Comparison of ENCODE assay signal across 8 mouse cellular contexts in the genomic region with DNA sequence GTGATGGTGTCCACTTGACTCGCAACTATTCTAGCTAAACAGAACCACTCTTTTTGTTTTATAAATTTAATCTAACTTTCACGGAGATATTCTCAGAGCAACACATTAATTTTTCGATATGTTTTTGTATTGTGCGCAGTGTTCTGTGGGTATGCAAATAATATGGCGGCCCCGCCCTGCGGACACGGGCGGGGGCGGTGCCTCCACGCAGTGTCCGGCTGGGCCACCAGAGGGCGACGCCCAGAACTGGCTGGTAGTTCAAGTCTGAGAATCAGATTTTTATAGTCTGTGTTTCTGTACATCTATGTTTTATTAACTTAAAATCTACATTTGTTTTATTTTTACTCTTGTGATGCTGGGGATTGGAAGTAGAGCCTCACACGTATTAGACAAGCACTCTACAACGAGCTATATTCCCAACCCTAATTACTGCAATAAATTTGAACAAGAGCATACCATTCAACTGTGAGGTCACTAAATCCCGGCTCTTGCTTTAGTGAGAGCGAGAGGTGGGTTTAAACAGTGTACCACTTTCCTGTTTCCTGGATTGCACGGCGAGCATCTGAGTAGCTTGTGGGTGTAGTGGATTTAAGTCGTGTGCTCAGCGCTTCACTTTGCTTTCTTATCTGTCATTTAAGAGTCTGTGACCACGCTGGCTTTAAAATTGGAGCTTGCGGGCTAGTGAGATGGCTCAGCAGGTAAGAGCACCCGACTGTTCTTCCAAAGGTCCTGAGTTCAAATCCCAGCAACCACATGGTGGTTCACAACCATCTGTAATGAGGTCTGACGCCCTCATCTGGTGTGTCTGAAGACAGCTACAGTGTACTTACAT. TPM values are rescaled to one million over a fixed set of nuclear protein-coding genes. Genes with fewer than 3 reads are reported as not detected.
DNase-seq lines count a peak whose midpoint lies in the region; ATAC-seq and TF ChIP-seq lines count a peak whose summit lies in the region.

No protein-coding gene starts in this region.

- no peaks in the 10 kb centered on the region for H3K36me3 ChIP-seq in heart, embryonic 10.5 days
- H3K36me3 ChIP-seq in kidney, embryonic 14.5 days (ENCODE audit: control insufficient read depth, insufficient read depth, low read length), result no peaks in the 10 kb centered on the region
- no peaks in the 10 kb centered on the region for H3K36me3 ChIP-seq in limb, embryonic 15.5 days
- H3K36me3 ChIP-seq in midbrain, postnatal 0 days (ENCODE audit: insufficient read depth, low read length), result no peaks in the 10 kb centered on the region

- H3K4me2 ChIP-seq in kidney, embryonic 14.5 days (replicated peaks; ENCODE audit: low read depth, low read length), result no peak overlapping the region; the same call in 1 of the 2 replicates
- H3K4me2 ChIP-seq in limb, embryonic 15.5 days, result peak overlapping the region; percentile 26; the same call in 1 of the 2 replicates
- H3K4me2 ChIP-seq in midbrain, postnatal 0 days (ENCODE audit: low read depth, low read length, poor library complexity, severe bottlenecking), result no peak overlapping the region

- H3K27ac ChIP-seq in bone marrow, adult 2 months (ENCODE audit: control insufficient read depth, insufficient read depth, low read depth, low read length, poor library complexity), result peak overlapping the region; percentile 19; the same call in 1 of the 2 replicates
- peak overlapping the region; percentile 92 for H3K27ac ChIP-seq in embryonic fibroblast, embryonic 13.5 days (ENCODE audit: insufficient read depth, low read length)
- H3K27ac ChIP-seq in heart, embryonic 10.5 days, result peak overlapping the region; percentile 92
- H3K27ac ChIP-seq in kidney, embryonic 14.5 days (ENCODE audit: low read depth, low read length), result peak overlapping the region; percentile 85; the same call in 1 of the 2 replicates
- H3K27ac ChIP-seq in limb, embryonic 15.5 days, result peak overlapping the region; percentile 90
- H3K27ac ChIP-seq in midbrain, postnatal 0 days (ENCODE audit: low read depth, low read length), result peak overlapping the region; percentile 67

- H3K27me3 ChIP-seq in heart, embryonic 10.5 days (ENCODE audit: insufficient read depth, poor library complexity, severe bottlenecking), result no peaks in the 10 kb centered on the region
- H3K27me3 ChIP-seq in kidney, embryonic 14.5 days (ENCODE audit: control insufficient read depth, insufficient read depth, low read length), result no peaks in the 10 kb centered on the region
- no peaks in the 10 kb centered on the region for H3K27me3 ChIP-seq in limb, embryonic 15.5 days
- no peaks in the 10 kb centered on the region for H3K27me3 ChIP-seq in midbrain, postnatal 0 days (ENCODE audit: insufficient read depth, low read length)

- TF ChIP-seq POLR2A in bone marrow, adult 2 months (IDR thresholded peaks at IDR 0.05; ENCODE audit: borderline replicate concordance, control insufficient read depth, low read depth, low read length), result peak; percentile 30; the same call in 1 of the 2 replicates
- no peak for TF ChIP-seq POLR2A in embryonic fibroblast, embryonic 13.5 days (IDR thresholded peaks at IDR 0.05; ENCODE audit: low read depth, low read length)

- no peak overlapping the region for H3K9ac ChIP-seq in kidney, embryonic 14.5 days (ENCODE audit: low read depth, low read length)
- H3K9ac ChIP-seq in limb, embryonic 15.5 days, result no peak overlapping the region
- no peak overlapping the region for H3K9ac ChIP-seq in midbrain, postnatal 0 days (replicated peaks; ENCODE audit: low read length, poor library complexity, severe bottlenecking)

- TF ChIP-seq CTCF in bone marrow, adult 2 months (IDR thresholded peaks at IDR 0.05; ENCODE audit: control insufficient read depth, insufficient read depth, low read length), result peak; percentile 84
- peak; percentile 48; the same call in 1 of the 2 replicates for TF ChIP-seq CTCF in embryonic fibroblast, embryonic 13.5 days (IDR thresholded peaks at IDR 0.05; ENCODE audit: borderline replicate concordance, insufficient read depth, low read length)
- TF ChIP-seq CTCF in midbrain, postnatal 0 days (IDR thresholded peaks at IDR 0.05), result peak; percentile 87

- no peaks in the 10 kb centered on the region for H3K9me3 ChIP-seq in heart, embryonic 10.5 days
- H3K9me3 ChIP-seq in kidney, embryonic 14.5 days (ENCODE audit: control insufficient read depth, low read length), result no peaks in the 10 kb centered on the region
- no peaks in the 10 kb centered on the region for H3K9me3 ChIP-seq in limb, embryonic 15.5 days
- no peaks in the 10 kb centered on the region for H3K9me3 ChIP-seq in midbrain, postnatal 0 days (ENCODE audit: low read length)

- peak; percentile 47; the same call in 1 of the 2 replicates for ATAC-seq in kidney, embryonic 14.5 days (ENCODE audit: low FRiP score, low TSS enrichment)
- peak; percentile 75 for ATAC-seq in limb, embryonic 15.5 days (ENCODE audit: insufficient number of reproducible peaks, low FRiP score, low TSS enrichment, low read depth)
- ATAC-seq in midbrain, postnatal 0 days (ENCODE audit: low FRiP score), result peak; percentile 77

- H3K4me1 ChIP-seq in bone marrow, adult 2 months (ENCODE audit: control insufficient read depth, insufficient read depth, low read length), result peaks cover 5% of the 10 kb centered on the region
- H3K4me1 ChIP-seq in embryonic fibroblast, embryonic 13.5 days (ENCODE audit: control insufficient read depth, insufficient read depth, low read length), result peaks cover 8% of the 10 kb centered on the region
- H3K4me1 ChIP-seq in heart, embryonic 10.5 days, result peaks cover 31% of the 10 kb centered on the region
- peaks cover 19% of the 10 kb centered on the region for H3K4me1 ChIP-seq in kidney, embryonic 14.5 days (ENCODE audit: control insufficient read depth, insufficient read depth, low read length)
- H3K4me1 ChIP-seq in limb, embryonic 15.5 days, result peaks cover 24% of the 10 kb centered on the region
- H3K4me1 ChIP-seq in midbrain, postnatal 0 days (ENCODE audit: insufficient read depth, low read length), result 0 out of 2 replicates have a peak, but pooled peaks cover 3% of the 10 kb centered on the region

- 12% methylated on average over 26 of the region's 26 CpGs for WGBS in bone marrow, adult 2 months
- 18% methylated on average over 26 of the region's 26 CpGs for WGBS in heart, embryonic 10.5 days
- 14% methylated on average over 26 of the region's 26 CpGs for WGBS in kidney, embryonic 14.5 days
- WGBS in limb, embryonic 15.5 days, result 14% methylated on average over 26 of the region's 26 CpGs
- 17% methylated on average over 26 of the region's 26 CpGs for WGBS in midbrain, postnatal 0 days

- H3K4me3 ChIP-seq in bone marrow, adult 2 months (replicated peaks; ENCODE audit: control insufficient read depth, low read depth, low read length), result no peak overlapping the region
- H3K4me3 ChIP-seq in embryonic fibroblast, embryonic 13.5 days (ENCODE audit: insufficient read depth, low read length), result no peak overlapping the region
- H3K4me3 ChIP-seq in heart, embryonic 10.5 days, result peak overlapping the region; percentile 19; the same call in 1 of the 2 replicates
- no peak overlapping the region for H3K4me3 ChIP-seq in kidney, embryonic 14.5 days (ENCODE audit: low read length)
- peak overlapping the region; percentile 24 for H3K4me3 ChIP-seq in limb, embryonic 15.5 days
- 0 out of 2 replicates have a peak overlapping the region, but pooled peaks have one; percentile 2 for H3K4me3 ChIP-seq in midbrain, postnatal 0 days (ENCODE audit: low read depth, low read length)

- peak; percentile 94 for DNase-seq in A20 (ENCODE audit: low read depth, low spot score)
- DNase-seq in heart, embryonic 10.5 days (ENCODE audit: low spot score), result peak; percentile 93
- DNase-seq in midbrain, postnatal 0 days (ENCODE audit: low spot score), result peak; percentile 93
- peak; percentile 97 to 98 for DNase-seq in spleen, postnatal 10 days (ENCODE audit: low spot score in 2 of 2)

RNA-seq across cellular contexts. Expression of a gene that starts 1.8 kb away (rescaled TPM):
- 4.3 and 7.0 TPM in 2 replicates for polyA plus RNA-seq in bone marrow, adult 2 months (2011; ENCODE audit: insufficient read depth, insufficient read length, low replicate concordance, missing spikeins)
- 1.5 and 2.7 TPM in 2 replicates for polyA plus RNA-seq in embryonic fibroblast, embryonic 13.5 days (2011; ENCODE audit: insufficient read length, low read depth, missing spikeins)
- polyA plus RNA-seq in heart, embryonic 10.5 days (2016; fragmentation: Nextera tagmentation; extraction: Ambion mirVana), result 4.8 and 5.8 TPM in 2 replicates
- polyA plus RNA-seq in kidney, embryonic 14.5 days (2014; fragmentation: Nextera tagmentation; extraction: Ambion mirVana), result 4.7 and 7.9 TPM in 2 replicates
- polyA plus RNA-seq in limb, embryonic 15.5 days (2015; fragmentation: Nextera tagmentation; extraction: Ambion mirVana), result 6.8 and 7.4 TPM in 2 replicates
- 7.5 and 8.0 TPM in 2 replicates for total RNA-seq in midbrain, postnatal 0 days (2014; rRNA removed)
- polyA plus RNA-seq in midbrain, postnatal 0 days (2015; fragmentation: Nextera tagmentation; extraction: Ambion mirVana), result 7.0 and 7.7 TPM in 2 replicates

RNA-seq across cellular contexts. Expression of a gene that starts 56.0 kb away (rescaled TPM):
- not detected in 2 replicates for polyA plus RNA-seq in bone marrow, adult 2 months (2011; ENCODE audit: insufficient read depth, insufficient read length, low replicate concordance, missing spikeins)
- not detected in 2 replicates for polyA plus RNA-seq in embryonic fibroblast, embryonic 13.5 days (2011; ENCODE audit: insufficient read length, low read depth, missing spikeins)
- polyA plus RNA-seq in heart, embryonic 10.5 days (2016; fragmentation: Nextera tagmentation; extraction: Ambion mirVana), result 26.8 and 65.0 TPM in 2 replicates
- polyA plus RNA-seq in kidney, embryonic 14.5 days (2014; fragmentation: Nextera tagmentation; extraction: Ambion mirVana), result 4.5 and 6.1 TPM in 2 replicates
- polyA plus RNA-seq in limb, embryonic 15.5 days (2015; fragmentation: Nextera tagmentation; extraction: Ambion mirVana), result 0.43 and 0.52 TPM in 2 replicates
- 5.3 and 7.7 TPM in 2 replicates for total RNA-seq in midbrain, postnatal 0 days (2014; rRNA removed)
- polyA plus RNA-seq in midbrain, postnatal 0 days (2015; fragmentation: Nextera tagmentation; extraction: Ambion mirVana), result 6.4 and 6.6 TPM in 2 replicates

Comparison
In these comparisons a context has a peak if more than half of its experiments do, and no peak if none do; other contexts are left out.
1. H3K27ac ChIP-seq: peak in every context shown above with its lines; median percentile 92 in embryonic fibroblast, embryonic 13.5 days; 92 in heart, embryonic 10.5 days; 90 in limb, embryonic 15.5 days; 85 in kidney, embryonic 14.5 days; 67 in midbrain, postnatal 0 days; 19 in bone marrow, adult 2 months.
2. H3K4me3 ChIP-seq: peak in heart, embryonic 10.5 days (single experiment), limb, embryonic 15.5 days (single experiment) and midbrain, postnatal 0 days (single experiment); none in bone marrow, adult 2 months (single experiment), embryonic fibroblast, embryonic 13.5 days (single experiment) and kidney, embryonic 14.5 days (single experiment).
3. Peak in every context shown above with its lines, with median percentiles within 50 percentile points of each other: DNase-seq, CTCF ChIP-seq and ATAC-seq.